Mouse (Mus musculus) CH12.LX (cell line): ENCODE results near the gene Itga7. TPM values are rescaled to one million over a fixed set of nuclear protein-coding genes. Genes with fewer than 3 reads are reported as not detected.

ENCODE experiments used
- DNase-seq: peaks from one replicate; pipeline ENCODE4 v3.0.0-alpha.2; 2013; ENCODE audit errors: extremely low read depth
- H3K27ac ChIP-seq: 2 replicates; pipeline ENCODE4 v1.5.1; 2012; ENCODE audit warnings: low read depth, mild to moderate bottlenecking, control low read depth, moderate library complexity; ENCODE audit not compliant: insufficient read depth
- H3K27me3 ChIP-seq: replicated peaks from 2 replicates; pipeline ENCODE3; 2012; ENCODE audit warnings: inconsistent platforms
- H3K36me3 ChIP-seq, 2 experiments: replicated peaks in 1 of 2; 2 replicates each; pipeline versions ENCODE3 to v1.6.1; 2012; ENCODE audit warnings: inconsistent platforms in 1 of 2, low read length in 1 of 2, mild to moderate bottlenecking in 1 of 2, mixed read lengths in 1 of 2, moderate library complexity in 1 of 2; ENCODE audit not compliant: control insufficient read depth in 1 of 2, insufficient read depth in 1 of 2
- H3K4me1 ChIP-seq, 2 experiments: 2 replicates each; pipeline ENCODE4 v1.6.1; 2012; ENCODE audit warnings: inconsistent platforms in 1 of 2, moderate library complexity in 1 of 2; ENCODE audit not compliant: insufficient read depth in 2 of 2, control insufficient read depth in 1 of 2
- H3K4me2 ChIP-seq: 2 replicates; pipeline ENCODE4 v1.6.1; 2012; ENCODE audit warnings: low read depth, mild to moderate bottlenecking, control low read depth; ENCODE audit not compliant: poor library complexity, insufficient read depth, severe bottlenecking
- H3K4me3 ChIP-seq, 3 experiments: fragments of 150-350 bp in 1 of 3; sonication (generic) in 1 of 3; replicated peaks in 1 of 3; 2 replicates each; pipeline versions ENCODE3 to v1.5.1; 2011 to 2012; ENCODE audit warnings: low read depth in 2 of 3, low read length in 2 of 3, mild to moderate bottlenecking in 2 of 3, moderate library complexity in 2 of 3, control low read depth in 1 of 3, improper control_type of control experiment in 1 of 3, inconsistent platforms in 1 of 3, mixed read lengths in 1 of 3; ENCODE audit not compliant: poor library complexity in 1 of 3
- H3K79me2 ChIP-seq: replicated peaks from 2 replicates; pipeline ENCODE4 v1.6.1; 2012; ENCODE audit warnings: mild to moderate bottlenecking, moderate library complexity; ENCODE audit not compliant: control insufficient read depth, poor library complexity, insufficient read depth, severe bottlenecking; ENCODE audit errors: extremely low read depth
- H3K9ac ChIP-seq: 2 replicates; pipeline ENCODE4 v1.6.1; 2012; ENCODE audit warnings: low read depth, mild to moderate bottlenecking, control low read depth, moderate library complexity; ENCODE audit not compliant: insufficient read depth
- H3K9me3 ChIP-seq: replicated peaks from 2 replicates; pipeline ENCODE3; 2012; ENCODE audit warnings: low read length, inconsistent platforms, mixed read lengths
- CHD1 ChIP-seq: IDR thresholded peaks from 2 replicates; pipeline ENCODE4 v1.6.1; 2012; ENCODE audit warnings: low read depth, low read length, improper control_type of control experiment, inconsistent platforms
- CHD2 ChIP-seq: IDR thresholded peaks from 2 replicates; pipeline ENCODE4 v1.6.1; 2011; ENCODE audit warnings: low read length, improper control_type of control experiment
- CTCF ChIP-seq, 2 experiments: IDR thresholded peaks in 1 of 2; conservative IDR thresholded peaks in 1 of 2; 2 replicates each; pipeline ENCODE4 v1.5.1; 2011 to 2012; ENCODE audit warnings: low read depth in 2 of 2, low read length in 2 of 2, improper control_type of control experiment in 1 of 2, inconsistent platforms in 1 of 2, mild to moderate bottlenecking in 1 of 2, moderate library complexity in 1 of 2
- ETS1 ChIP-seq: conservative IDR thresholded peaks from 2 replicates; pipeline ENCODE4 v1.6.1; 2012; ENCODE audit warnings: low read depth, mild to moderate bottlenecking, inconsistent platforms, low read length, improper control_type of control experiment, moderate library complexity
- JUND ChIP-seq: conservative IDR thresholded peaks from 2 replicates; pipeline ENCODE4 v1.6.1; 2011; ENCODE audit warnings: low read depth, low read length, improper control_type of control experiment
- KAT2A ChIP-seq: IDR thresholded peaks from 2 replicates; pipeline ENCODE4 v1.6.1; 2012; ENCODE audit warnings: low read length, improper control_type of control experiment, inconsistent platforms; ENCODE audit not compliant: insufficient replicate concordance
- MEF2A ChIP-seq: IDR thresholded peaks from 2 replicates; pipeline ENCODE4 v1.6.1; 2014; ENCODE audit warnings: low read depth, mild to moderate bottlenecking, inconsistent platforms, low read length, improper control_type of control experiment, borderline replicate concordance
- POLR2AphosphoS2 ChIP-seq: IDR thresholded peaks from 2 replicates; pipeline ENCODE4 v1.6.1; 2011; ENCODE audit warnings: low read depth, low read length, improper control_type of control experiment
- RAD21 ChIP-seq: IDR thresholded peaks from 2 replicates; pipeline ENCODE4 v1.6.1; 2011; ENCODE audit warnings: low read depth, mild to moderate bottlenecking, low read length, improper control_type of control experiment, moderate library complexity
- SIN3A ChIP-seq: IDR thresholded peaks from 2 replicates; pipeline ENCODE4 v1.6.1; 2012; ENCODE audit warnings: low read length, improper control_type of control experiment, inconsistent platforms
- SMC3 ChIP-seq: IDR thresholded peaks from 2 replicates; pipeline ENCODE4 v1.6.1; 2011; ENCODE audit warnings: low read depth, low read length, improper control_type of control experiment
- dilution Hi-C: fragments of 300-500 bp; cut with MboI; formaldehyde crosslinking; loops from 2 replicates; pipeline ENCODE4 v1.14.3; 2020; ENCODE audit warnings: low sequenced_read_pairs; ENCODE audit not compliant: extremely low pct_unique_long_range_greater_than_20kb, extremely low pct_ligation_motif_present
- in situ Hi-C: fragments of 300-500 bp; cut with MboI; formaldehyde crosslinking; loops from 3 replicates; pipeline ENCODE4 v1.14.3; 2019; ENCODE audit warnings: low sequenced_read_pairs, low pct_ligation_motif_present, low pct_unique_long_range_greater_than_20kb, mixed read lengths
- polyA plus RNA-seq: library from polyadenylated mRNA; unstranded; fragments of >175 nt; gene quantifications from 2 replicates; pipeline ENCODE4 v1.2.1, GENCODE M21; 2012; ENCODE audit warnings: low read depth; ENCODE audit not compliant: insufficient read length
- total RNA-seq, 2 experiments: library from RNA; depleted of rRNA; stranded (reverse); fragments of 300-350 nt in 1 of 2; fragments of >200 nt in 1 of 2; gene quantifications; 2 replicates each; pipeline ENCODE4 v1.2.3; 2012 to 2014

Gene Itga7
- total and polyA plus RNA-seq, 3 experiments, result 0.55 to 0.64 (median 0.63) TPM

DNA sequence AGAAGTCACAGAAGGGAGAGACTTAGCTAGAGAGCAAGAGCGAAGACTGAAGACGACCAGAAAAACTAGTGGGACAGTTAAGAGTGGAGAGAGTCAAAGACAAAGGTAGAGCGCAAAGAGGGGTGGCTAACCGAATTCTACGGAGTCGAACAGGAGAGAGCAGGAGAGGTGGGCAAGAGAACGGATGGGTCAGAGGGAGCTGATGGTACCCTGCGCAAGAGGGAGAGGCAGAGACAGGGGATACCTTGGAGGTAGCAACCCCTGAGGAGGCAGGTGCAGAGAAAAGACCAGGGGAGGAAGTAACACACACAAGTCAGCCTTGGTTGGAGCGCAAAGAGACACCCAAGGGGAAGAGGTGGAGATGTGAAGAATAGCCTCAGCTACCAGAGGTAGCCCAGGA is 41.4 kb upstream of the Itga7 start:
- peak overlapping the region; percentile 23 for H3K9ac ChIP-seq
- in situ Hi-C loops (loop anchor here (5.0 kb wide), 1 partner anchor 160 kb away; no protein-coding TSS in a partner anchor), dilution Hi-C loops (no loop called here)
- H3K4me3 ChIP-seq, result peak overlapping the region; percentile 23 to 53 (median 35)
- peaks cover 25% of the 10 kb centered on the region for H3K27me3 ChIP-seq
- no peaks in the 10 kb centered on the region for H3K9me3 ChIP-seq
- peak overlapping the region; percentile 81 for H3K4me2 ChIP-seq
- no peaks in the 10 kb centered on the region for H3K79me2 ChIP-seq
- DNase-seq, result no peak
- no peak for TF ChIP-seq CHD1
- 0 out of 2 replicates have a peak, but pooled peaks have one; percentile 8 for TF ChIP-seq SIN3A
- TF ChIP-seq CHD2, result no peak
- TF ChIP-seq, all 38 proteins: peak for 1
- Histone ChIP-seq H3K4me1 (peaks cover 10 to 26% of the 10 kb centered on the region in 2 experiments), H3K27ac (no peak overlapping the region), H3K36me3 (peaks cover 4 to 12% of the 10 kb centered on the region in 2 experiments)

DNA sequence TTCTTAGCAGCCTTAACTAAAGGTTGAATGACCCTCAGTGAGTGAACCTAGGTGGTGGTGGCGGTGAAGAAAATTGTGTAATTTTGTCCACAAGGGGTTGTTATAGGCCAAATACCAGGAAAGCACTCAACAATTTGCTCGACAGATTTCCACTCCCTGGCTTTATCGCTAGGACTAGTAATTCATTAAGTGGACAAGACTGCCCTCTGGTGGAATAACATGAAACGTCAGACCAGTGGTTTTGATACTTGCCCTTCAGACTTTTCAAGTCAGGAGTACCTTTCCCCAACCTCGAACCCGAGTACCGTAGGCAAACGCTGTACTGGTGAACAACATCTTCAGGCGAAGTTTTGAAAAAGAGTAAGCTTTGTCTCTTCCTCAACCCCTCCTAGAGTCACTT is 38.2 kb upstream of the Itga7 start:
- DNase-seq, result peak; percentile 86
- Histone ChIP-seq H3K79me2 (no peaks in the 10 kb centered on the region), H3K27me3 (peaks cover 25% of the 10 kb centered on the region), H3K27ac (no peak overlapping the region), H3K4me1 (peaks cover 0 to 9% of the 10 kb centered on the region in 2 experiments; a peak in 2 of 4 replicates), H3K9me3 (no peaks in the 10 kb centered on the region)
- dilution Hi-C loops, result no loop called here
- in situ Hi-C loops, result loop anchor here (5.0 kb wide), 2 partner anchors 58 to 123 kb away; no protein-coding TSS in a partner anchor
- no peak for TF ChIP-seq POLR2AphosphoS2
- TF ChIP-seq CTCF (conservative IDR thresholded peaks at IDR 0.05 in 1 of 2, IDR thresholded peaks at IDR 0.05 in 1 of 2; ENCODE audit: low read depth in 2 of 2, low read length in 2 of 2), result peak; percentile 69 to 93
- TF ChIP-seq JUND, result 0 out of 2 replicates have a peak, but pooled peaks have one; percentile 30
- peak; percentile 82 for TF ChIP-seq SMC3
- TF ChIP-seq RAD21, result peak; percentile 93
- TF ChIP-seq, all 38 proteins: peak for 4
- peak overlapping the region; percentile 76 for H3K4me2 ChIP-seq
- H3K9ac ChIP-seq, result 0 out of 2 replicates have a peak overlapping the region, but pooled peaks have one; percentile 18
- H3K4me3 ChIP-seq, result no peak overlapping the region
- no peaks in the 10 kb centered on the region for H3K36me3 ChIP-seq

GRCm38 (mm10) chr10:128895952-128896693 is 37.5 kb upstream of the Itga7 start:
- Histone ChIP-seq H3K4me2 (peak overlapping the region; percentile 76), H3K27ac (no peak overlapping the region), H3K9me3 (no peaks in the 10 kb centered on the region), H3K27me3 (peaks cover 25% of the 10 kb centered on the region), H3K4me1 (peaks cover 4 to 14% of the 10 kb centered on the region in 2 experiments; a peak in 2 of 4 replicates), H3K4me3 (no peak overlapping the region), H3K36me3 (no peaks in the 10 kb centered on the region), H3K79me2 (no peaks in the 10 kb centered on the region), H3K9ac (0 out of 2 replicates have a peak overlapping the region, but pooled peaks have one; percentile 18)
- dilution Hi-C loops, result no loop called here
- DNase-seq, result no peak
- in situ Hi-C loops, result loop anchor here (5.0 kb wide), 2 partner anchors 59 to 124 kb away; no protein-coding TSS in a partner anchor
- TF ChIP-seq CTCF (conservative IDR thresholded peaks at IDR 0.05 in 1 of 2, IDR thresholded peaks at IDR 0.05 in 1 of 2; ENCODE audit: low read depth in 2 of 2, low read length in 2 of 2), result no peak
- TF ChIP-seq MEF2A, result no peak
- TF ChIP-seq ETS1, result no peak
- TF ChIP-seq KAT2A, result no peak
